Mouse (Mus musculus): ENCODE data around the gene Icmt. TPM values are rescaled to one million over a fixed set of nuclear protein-coding genes. Genes with fewer than 3 reads are reported as not detected.

The Icmt gene
- polyA plus RNA-seq, 1 experiment from 2014 or later, result 26.0 TPM

- Histone ChIP-seq H3K9me3 (no peaks in the 10 kb centered on the region), H3K4me1 (peaks cover 11% of the 10 kb centered on the region), H3K4me2 (peak within 1 kb of the TSS; percentile 70), H3K27ac (peak within 1 kb of the TSS; percentile 58), H3K9ac (peak within 1 kb of the TSS; percentile 92), H3K36me3 (peaks cover 27% of the 10 kb centered on the region), H3K27me3 (no peaks in the 10 kb centered on the region; the same call in 1 of the 2 replicates), H3K4me3 (peak within 1 kb of the TSS; percentile 90)
- peak; percentile 97 for ATAC-seq (ENCODE audit: borderline replicate concordance, extremely low read depth, low FRiP score, low TSS enrichment)
- under 1% methylated on average over 68 of the region's 70 CpGs for WGBS
Observed at GRCm38 (mm10) chr4:152325574-152326411, 28.8 kb downstream of the Icmt start, which contains the start of gene Rpl22. Gene Rpl22 (plus strand): TSS chr4:152325742.

- Histone ChIP-seq H3K4me3 (peak overlapping the region; percentile 90), H3K27ac (no peak overlapping the region), H3K27me3 (no peaks in the 10 kb centered on the region), H3K4me2 (peak overlapping the region; percentile 70), H3K9me3 (no peaks in the 10 kb centered on the region), H3K9ac (peak overlapping the region; percentile 92), H3K36me3 (peaks cover 35% of the 10 kb centered on the region), H3K4me1 (peaks cover 11% of the 10 kb centered on the region)
- ATAC-seq (ENCODE audit: borderline replicate concordance, extremely low read depth, low FRiP score, low TSS enrichment), result no peak
- WGBS, result 1% methylated on average over 11 of the region's 11 CpGs
Observed at GRCm38 (mm10) chr4:152326543-152326942, 29.5 kb downstream of the Icmt start.

- Histone ChIP-seq H3K4me2 (no peak overlapping the region), H3K4me1 (peaks cover 11% of the 10 kb centered on the region), H3K27ac (no peak overlapping the region), H3K9ac (no peak overlapping the region), H3K9me3 (no peaks in the 10 kb centered on the region), H3K36me3 (peaks cover 56% of the 10 kb centered on the region), H3K27me3 (no peaks in the 10 kb centered on the region), H3K4me3 (no peak overlapping the region)
- ATAC-seq (ENCODE audit: borderline replicate concordance, extremely low read depth, low FRiP score, low TSS enrichment), result no peak
- WGBS, result 75% methylated on average over 6 of the region's 6 CpGs
Observed at GRCm38 (mm10) chr4:152328691-152329090, 31.7 kb downstream of the Icmt start.

- Histone ChIP-seq H3K9me3 (no peaks in the 10 kb centered on the region), H3K4me2 (no peak overlapping the region), H3K4me3 (no peak overlapping the region), H3K9ac (no peak overlapping the region), H3K4me1 (no peaks in the 10 kb centered on the region), H3K27me3 (peaks cover 22% of the 10 kb centered on the region), H3K36me3 (peaks cover 73% of the 10 kb centered on the region), H3K27ac (no peak overlapping the region)
- peak; percentile 51; the same call in 1 of the 2 replicates for ATAC-seq (ENCODE audit: borderline replicate concordance, extremely low read depth, low FRiP score, low TSS enrichment)
- 18% methylated on average over 2 of the region's 2 CpGs for WGBS
Observed at GRCm38 (mm10) chr4:152332952-152333351, 35.9 kb downstream of the Icmt start.

- no peak overlapping the region for H3K4me2 ChIP-seq
- WGBS, result 93% methylated on average over 12 of the region's 12 CpGs
- no peak overlapping the region for H3K27ac ChIP-seq
- no peak for ATAC-seq (ENCODE audit: borderline replicate concordance, extremely low read depth, low FRiP score, low TSS enrichment)
- H3K4me1 ChIP-seq, result peaks cover 2% of the 10 kb centered on the region
- peaks cover 28% of the 10 kb centered on the region for H3K27me3 ChIP-seq
- H3K4me3 ChIP-seq, result no peak overlapping the region
- no peak overlapping the region for H3K9ac ChIP-seq
- H3K9me3 ChIP-seq, result no peaks in the 10 kb centered on the region
- H3K36me3 ChIP-seq, result peaks cover 69% of the 10 kb centered on the region
Observed at GRCm38 (mm10) chr4:152333587-152333986, 36.6 kb downstream of the Icmt start.

GRCm38 (mm10) chr4:152337772-152338171, 40.7 kb downstream of the Icmt start:
- peaks cover 27% of the 10 kb centered on the region for H3K36me3 ChIP-seq
- peaks cover 10% of the 10 kb centered on the region for H3K4me1 ChIP-seq
- ATAC-seq (ENCODE audit: borderline replicate concordance, extremely low read depth, low FRiP score, low TSS enrichment), result no peak
- WGBS, result 22% methylated on average over 6 of the region's 6 CpGs
- H3K4me3 ChIP-seq, result no peak overlapping the region
- no peak overlapping the region for H3K4me2 ChIP-seq
- no peak overlapping the region for H3K9ac ChIP-seq
- H3K27ac ChIP-seq, result no peak overlapping the region
- H3K27me3 ChIP-seq, result peaks cover 67% of the 10 kb centered on the region
- no peaks in the 10 kb centered on the region for H3K9me3 ChIP-seq

- peaks cover 73% of the 10 kb centered on the region for H3K27me3 ChIP-seq
- no peak for ATAC-seq (ENCODE audit: borderline replicate concordance, extremely low read depth, low FRiP score, low TSS enrichment)
Observed at GRCm38 (mm10) chr4:152338419-152339292, 41.6 kb downstream of the Icmt start, which contains the start of gene Chd5. Gene Chd5 (plus strand): TSS chr4:152338651.

GRCm38 (mm10) chr4:152339293-152339790, 42.3 kb downstream of the Icmt start:
- WGBS, result 3% methylated on average over 25 of the region's 26 CpGs
- no peak for ATAC-seq (ENCODE audit: borderline replicate concordance, extremely low read depth, low FRiP score, low TSS enrichment)
- Histone ChIP-seq H3K27ac (no peak overlapping the region), H3K4me2 (peak overlapping the region; percentile 95), H3K9ac (no peak overlapping the region; the same call in 1 of the 2 replicates), H3K9me3 (no peaks in the 10 kb centered on the region), H3K27me3 (peaks cover 74% of the 10 kb centered on the region), H3K36me3 (peaks cover 13% of the 10 kb centered on the region), H3K4me3 (peak overlapping the region; percentile 47), H3K4me1 (peaks cover 10% of the 10 kb centered on the region)

More at GRCm38 (mm10) chr4:152338419-152339292, 41.6 kb downstream of the Icmt start, which contains the start of gene Chd5:
- 1% methylated on average over 71 of the region's 120 CpGs for WGBS
- H3K4me1 ChIP-seq, result peaks cover 10% of the 10 kb centered on the region
- H3K4me2 ChIP-seq, result peak within 1 kb of the TSS; percentile 95
- no peaks in the 10 kb centered on the region for H3K9me3 ChIP-seq
- peaks cover 19% of the 10 kb centered on the region for H3K36me3 ChIP-seq
- peak within 1 kb of the TSS; percentile 14 for H3K9ac ChIP-seq
- H3K27ac ChIP-seq, result no peak within 1 kb of the TSS
- H3K4me3 ChIP-seq, result peak within 1 kb of the TSS; percentile 47

- Histone ChIP-seq H3K27ac (no peak overlapping the region), H3K9me3 (no peaks in the 10 kb centered on the region), H3K27me3 (peaks cover 74% of the 10 kb centered on the region), H3K9ac (no peak overlapping the region), H3K4me1 (peaks cover 10% of the 10 kb centered on the region), H3K4me3 (no peak overlapping the region), H3K36me3 (peaks cover 3% of the 10 kb centered on the region; the same call in 1 of the 2 replicates), H3K4me2 (no peak overlapping the region)
- peak; percentile 23; the same call in 1 of the 2 replicates for ATAC-seq (ENCODE audit: borderline replicate concordance, extremely low read depth, low FRiP score, low TSS enrichment)
- 38% methylated on average over 15 of the region's 15 CpGs for WGBS
Observed at GRCm38 (mm10) chr4:152340584-152341284, 43.7 kb downstream of the Icmt start.

- Histone ChIP-seq H3K9me3 (no peaks in the 10 kb centered on the region), H3K36me3 (no peaks in the 10 kb centered on the region), H3K27ac (no peak overlapping the region), H3K4me3 (no peak overlapping the region), H3K27me3 (peaks cover 50% of the 10 kb centered on the region), H3K4me2 (no peak overlapping the region), H3K4me1 (peaks cover 10% of the 10 kb centered on the region), H3K9ac (no peak overlapping the region)
- no peak for ATAC-seq (ENCODE audit: borderline replicate concordance, extremely low read depth, low FRiP score, low TSS enrichment)
- 13% methylated on average over 5 of the region's 5 CpGs for WGBS
Observed at GRCm38 (mm10) chr4:152343296-152343695, 46.3 kb downstream of the Icmt start.

GRCm38 (mm10) chr4:152344651-152345050, 47.6 kb downstream of the Icmt start:
- H3K4me1 ChIP-seq, result no peaks in the 10 kb centered on the region
- H3K27ac ChIP-seq, result no peak overlapping the region
- 41% methylated on average over 7 of the region's 7 CpGs for WGBS
- no peak overlapping the region for H3K4me3 ChIP-seq
- peaks cover 50% of the 10 kb centered on the region for H3K27me3 ChIP-seq
- no peak for ATAC-seq (ENCODE audit: borderline replicate concordance, extremely low read depth, low FRiP score, low TSS enrichment)
- H3K9me3 ChIP-seq, result no peaks in the 10 kb centered on the region
- H3K36me3 ChIP-seq, result no peaks in the 10 kb centered on the region
- no peak overlapping the region for H3K4me2 ChIP-seq
- no peak overlapping the region for H3K9ac ChIP-seq
